Mouse (Mus musculus) embryo, embryonic 10.5 days (tissue): ENCODE measurements around the gene Trim5.
"Not testable (repeated sequence)": the region's sequence is repeated elsewhere in the genome, so short reads cannot be mapped to it uniquely, and the experiment has no call there.

Experiments
- DNase-seq: peaks from one replicate; pipeline ENCODE4 v3.0.0-alpha.2; 2015; ENCODE audit warnings: low spot score

The Trim5 gene

GRCm38 (mm10) chr7:104287576-104288443 lies at the start of gene Trim5:
Gene Trim5, minus strand, starts transcription at chr7:104288094.
- not testable (repeated sequence) for DNase-seq

GRCm38 (mm10) chr7:104335547-104335946 lies 47.7 kb upstream of the Trim5 start:
- DNase-seq: not testable (repeated sequence)

GRCm38 (mm10) chr7:104329171-104329570 lies 41.3 kb upstream of the Trim5 start, which contains the start of gene Trim34b:
Gene Trim34b, plus strand, starts transcription at chr7:104329471.
- DNase-seq: not testable (repeated sequence)

- DNase-seq: no peak
Observed at GRCm38 (mm10) chr7:104322028-104322427, 34.1 kb upstream of the Trim5 start.

- DNase-seq: not testable (repeated sequence)
Observed at GRCm38 (mm10) chr7:104315369-104316080, 27.6 kb upstream of the Trim5 start, which contains the start of gene Trim12a. Gene Trim12a, minus strand, starts transcription at chr7:104315466.

- peak; percentile 22 for DNase-seq
Observed at GRCm38 (mm10) chr7:104314796-104315353, 27.0 kb upstream of the Trim5 start.

GRCm38 (mm10) chr7:104291638-104292400 lies 3.9 kb upstream of the Trim5 start:
- DNase-seq: no peak

- DNase-seq: no peak
Observed at GRCm38 (mm10) chr7:104290641-104291040, 2.7 kb upstream of the Trim5 start.

- DNase-seq: not testable (repeated sequence)
Observed at GRCm38 (mm10) chr7:104279361-104279760, 8.5 kb downstream of the Trim5 start.

- not testable (repeated sequence) for DNase-seq
Observed at GRCm38 (mm10) chr7:104265335-104265734, 22.6 kb downstream of the Trim5 start.

GRCm38 (mm10) chr7:104260380-104260779 lies 27.5 kb downstream of the Trim5 start:
- not testable (repeated sequence) for DNase-seq

- peak; percentile 82 for DNase-seq
Observed at GRCm38 (mm10) chr7:104244287-104245181, 43.4 kb downstream of the Trim5 start, which contains the start of gene Trim34a. Gene Trim34a, plus strand, starts transcription at chr7:104244457.

GRCm38 (mm10) chr7:104243616-104244015 lies 44.3 kb downstream of the Trim5 start:
- DNase-seq: no peak

GRCm38 (mm10) chr7:104240857-104241256 lies 47.0 kb downstream of the Trim5 start:
- DNase-seq: no peak

GRCm38 (mm10) chr7:104231203-104231602 lies 56.7 kb downstream of the Trim5 start:
- peak; percentile 46 for DNase-seq

- peak; percentile 81 for DNase-seq
Observed at GRCm38 (mm10) chr7:104218701-104219569, 69.0 kb downstream of the Trim5 start, which contains the start of gene Trim6. Gene Trim6, plus strand, starts transcription at chr7:104218793.

GRCm38 (mm10) chr7:104217881-104218280 lies 70.0 kb downstream of the Trim5 start:
- DNase-seq: peak; percentile 4

GRCm38 (mm10) chr7:104216011-104216535 lies 71.8 kb downstream of the Trim5 start:
- DNase-seq: no peak
